ENCODE assay signal across 27 mouse cellular contexts in the genomic region with DNA sequence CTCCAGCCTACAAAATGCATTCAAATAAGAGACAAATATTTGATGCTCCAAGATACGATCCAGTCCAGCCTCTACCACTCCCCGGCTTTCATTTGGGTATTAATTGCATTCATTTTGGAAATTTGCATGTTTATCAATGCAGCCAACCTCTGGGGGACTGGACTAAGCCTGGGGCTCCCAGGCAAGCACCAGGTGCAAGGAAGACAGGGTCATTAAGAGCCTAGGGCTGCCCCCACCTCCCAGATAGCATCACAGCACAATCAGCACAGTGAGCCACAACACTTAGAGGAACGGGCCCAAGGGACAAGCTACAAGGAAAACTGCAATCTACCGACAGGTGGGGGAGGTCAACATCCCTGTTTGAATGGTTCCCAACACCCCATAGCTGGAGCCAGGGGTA. TPM values are rescaled to one million over a fixed set of nuclear protein-coding genes. Genes with fewer than 3 reads are reported as not detected.
DNase-seq lines count a peak whose midpoint lies in the region; ATAC-seq and TF ChIP-seq lines count a peak whose summit lies in the region.
"Had no signal": no experiment of that assay in that cellular context is flagged by ENCODE, and none has a peak within 500 bp of the region (broad histone marks: within the 10 kb centered on the region; RNA-seq: fewer than 3 reads in every experiment).

No protein-coding gene starts in this region.

- no peaks in the 10 kb centered on the region for H3K36me3 ChIP-seq in hindbrain, embryonic 13.5 days
- H3K36me3 ChIP-seq in hindbrain, embryonic 14.5 days (replicated peaks; ENCODE audit: control insufficient read depth, insufficient read depth), result no peaks in the 10 kb centered on the region
- no peaks in the 10 kb centered on the region for H3K36me3 ChIP-seq in midbrain, embryonic 14.5 days (ENCODE audit: control insufficient read depth, insufficient read depth, low read length)
- no peaks in the 10 kb centered on the region for H3K36me3 ChIP-seq in midbrain, embryonic 16.5 days (ENCODE audit: control insufficient read depth, insufficient read depth, low read length)
- H3K36me3 ChIP-seq: embryonic facial prominence, embryonic 13.5 days; embryonic facial prominence, embryonic 15.5 days; forebrain, embryonic 10.5 days; forebrain, embryonic 12.5 days; G1E had no signal

- peaks cover 23% of the 10 kb centered on the region for H3K27me3 ChIP-seq in hindbrain, embryonic 13.5 days
- peaks cover 4% of the 10 kb centered on the region; the same call in 1 of the 2 replicates for H3K27me3 ChIP-seq in hindbrain, embryonic 14.5 days (ENCODE audit: control insufficient read depth, insufficient read depth, low read length)
- no peaks in the 10 kb centered on the region for H3K27me3 ChIP-seq in midbrain, embryonic 14.5 days (ENCODE audit: control insufficient read depth, insufficient read depth, low read length)
- no peaks in the 10 kb centered on the region for H3K27me3 ChIP-seq in midbrain, embryonic 16.5 days (ENCODE audit: control insufficient read depth, insufficient read depth, low read depth, low read length)
- H3K27me3 ChIP-seq: Patski had no signal

- TF ChIP-seq CTCF in brain, embryonic 14.5 days (IDR thresholded peaks at IDR 0.05; ENCODE audit: borderline replicate concordance, extremely low read depth, insufficient read depth, insufficient read length), result no peak

- DNase-seq in hindbrain, embryonic 14.5 days (ENCODE audit: low spot score), result no peak
- DNase-seq in midbrain, embryonic 14.5 days, result peak; percentile 5
- DNase-seq in brain, embryonic 14.5 days (ENCODE audit: low read depth), result peak; percentile 4
- no peak for DNase-seq in thymus, postnatal 36 days
- DNase-seq: adrenal gland, adult 8-10 months; adrenal gland, postnatal 14 days; adrenal gland, postnatal 36 days; cerebellum, adult 11 months; cerebellum, adult 18-20 months; cerebellum, adult 8-10 months; cerebellum, adult 9-11 months; cerebellum, postnatal 14 days; cerebellum, postnatal 36 days; embryo, embryonic 11 days had no signal

- no peak for TF ChIP-seq POLR2A in brain, embryonic 14.5 days (IDR thresholded peaks at IDR 0.05; ENCODE audit: borderline replicate concordance, extremely low read depth, insufficient read depth, insufficient read length, poor library complexity, severe bottlenecking)

- H3K4me1 ChIP-seq in hindbrain, embryonic 13.5 days (replicated peaks), result peaks cover 8% of the 10 kb centered on the region
- H3K4me1 ChIP-seq in hindbrain, embryonic 14.5 days (replicated peaks; ENCODE audit: control insufficient read depth, insufficient read depth, low read length), result no peaks in the 10 kb centered on the region
- H3K4me1 ChIP-seq in midbrain, embryonic 14.5 days (ENCODE audit: control insufficient read depth, insufficient read depth, low read length), result 0 out of 2 replicates have a peak, but pooled peaks cover 5% of the 10 kb centered on the region
- no peaks in the 10 kb centered on the region for H3K4me1 ChIP-seq in midbrain, embryonic 16.5 days (ENCODE audit: control insufficient read depth, insufficient read depth, low read length)
- H3K4me1 ChIP-seq: embryonic facial prominence, embryonic 13.5 days; embryonic facial prominence, embryonic 15.5 days had no signal

- H3K4me3 ChIP-seq in hindbrain, embryonic 13.5 days, result no peak overlapping the region
- H3K4me3 ChIP-seq in hindbrain, embryonic 14.5 days (replicated peaks; ENCODE audit: low read length), result no peak overlapping the region
- H3K4me3 ChIP-seq in midbrain, embryonic 14.5 days (replicated peaks; ENCODE audit: low read depth, low read length), result no peak overlapping the region
- H3K4me3 ChIP-seq in midbrain, embryonic 16.5 days (ENCODE audit: low read depth, low read length), result no peak overlapping the region
- H3K4me3 ChIP-seq: embryonic facial prominence, embryonic 13.5 days; embryonic facial prominence, embryonic 15.5 days; erythroblast, embryonic 14.5 days; forebrain, embryonic 10.5 days; forebrain, embryonic 12.5 days had no signal

- H3K9me3 ChIP-seq in hindbrain, embryonic 13.5 days, result no peaks in the 10 kb centered on the region
- no peaks in the 10 kb centered on the region for H3K9me3 ChIP-seq in hindbrain, embryonic 14.5 days (ENCODE audit: control insufficient read depth, low read length)
- no peaks in the 10 kb centered on the region for H3K9me3 ChIP-seq in midbrain, embryonic 14.5 days (ENCODE audit: control insufficient read depth, low read length)
- H3K9me3 ChIP-seq in midbrain, embryonic 16.5 days (replicated peaks; ENCODE audit: control insufficient read depth, low read length, poor library complexity, severe bottlenecking), result no peaks in the 10 kb centered on the region
- H3K9me3 ChIP-seq: embryonic facial prominence, embryonic 13.5 days; embryonic facial prominence, embryonic 15.5 days; forebrain, embryonic 10.5 days; forebrain, embryonic 12.5 days; G1E had no signal

- H3K4me2 ChIP-seq in hindbrain, embryonic 13.5 days, result no peak overlapping the region
- H3K4me2 ChIP-seq in hindbrain, embryonic 14.5 days (replicated peaks), result no peak overlapping the region
- no peak overlapping the region for H3K4me2 ChIP-seq in midbrain, embryonic 14.5 days (ENCODE audit: low read length)
- no peak overlapping the region for H3K4me2 ChIP-seq in midbrain, embryonic 16.5 days (ENCODE audit: low read length)
- H3K4me2 ChIP-seq: embryonic facial prominence, embryonic 13.5 days; embryonic facial prominence, embryonic 15.5 days; forebrain, embryonic 12.5 days had no signal

- ATAC-seq in hindbrain, embryonic 13.5 days (ENCODE audit: low FRiP score), result peak; percentile 65; the same call in 1 of the 2 replicates
- ATAC-seq in hindbrain, embryonic 14.5 days (ENCODE audit: low FRiP score), result no peak
- no peak for ATAC-seq in midbrain, embryonic 14.5 days (ENCODE audit: low FRiP score, low TSS enrichment)
- no peak for ATAC-seq in midbrain, embryonic 16.5 days
- ATAC-seq: activated CD4-positive, CD25-positive, alpha-beta regulatory T cell, adult 4 months; forebrain, embryonic 14.5 days; forebrain, embryonic 16.5 days; Patski had no signal

- H3K9ac ChIP-seq in hindbrain, embryonic 13.5 days, result no peak overlapping the region
- no peak overlapping the region for H3K9ac ChIP-seq in hindbrain, embryonic 14.5 days
- no peak overlapping the region for H3K9ac ChIP-seq in midbrain, embryonic 14.5 days (replicated peaks; ENCODE audit: low read length)
- no peak overlapping the region for H3K9ac ChIP-seq in midbrain, embryonic 16.5 days (ENCODE audit: low read depth, low read length)
- H3K9ac ChIP-seq: embryonic facial prominence, embryonic 13.5 days; embryonic facial prominence, embryonic 15.5 days; forebrain, embryonic 12.5 days had no signal

- H3K27ac ChIP-seq in hindbrain, embryonic 13.5 days, result no peak overlapping the region
- H3K27ac ChIP-seq in hindbrain, embryonic 14.5 days, result no peak overlapping the region
- H3K27ac ChIP-seq in midbrain, embryonic 14.5 days (replicated peaks; ENCODE audit: low read depth, low read length), result no peak overlapping the region
- H3K27ac ChIP-seq in midbrain, embryonic 16.5 days (ENCODE audit: low read length), result no peak overlapping the region
- H3K27ac ChIP-seq: embryonic facial prominence, embryonic 13.5 days; embryonic facial prominence, embryonic 15.5 days; forebrain, embryonic 10.5 days; forebrain, embryonic 12.5 days had no signal

- WGBS in hindbrain, embryonic 13.5 days, result 52% methylated on average over 4 of the region's 4 CpGs
- 43% methylated on average over 4 of the region's 4 CpGs for WGBS in hindbrain, embryonic 14.5 days
- WGBS in midbrain, embryonic 14.5 days, result 52% methylated on average over 4 of the region's 4 CpGs
- 53% methylated on average over 4 of the region's 4 CpGs for WGBS in midbrain, embryonic 16.5 days

RNA-seq across cellular contexts. Expression of a gene that starts 9.3 kb away (rescaled TPM):
- 0.44 and 0.48 TPM in 2 replicates for polyA plus RNA-seq in hindbrain, embryonic 13.5 days (2015; fragmentation: Nextera tagmentation; extraction: Ambion mirVana)
- 0.39 and 0.51 TPM in 2 replicates for polyA plus RNA-seq in hindbrain, embryonic 14.5 days (2014; fragmentation: Nextera tagmentation; extraction: Ambion mirVana)
- 0.47 and 0.61 TPM in 2 replicates for polyA plus RNA-seq in midbrain, embryonic 14.5 days (2014; fragmentation: Nextera tagmentation; extraction: Ambion mirVana)
- 0.39 and 0.55 TPM in 2 replicates for polyA plus RNA-seq in midbrain, embryonic 16.5 days (2015; fragmentation: Nextera tagmentation; extraction: Ambion mirVana)
- polyA plus RNA-seq in brain, embryonic 14.5 days (2012; rRNA removed), result 0.72 and 0.98 TPM in 2 replicates
- polyA plus RNA-seq: G1E had no signal

RNA-seq across cellular contexts. Expression of a gene that starts 28.8 kb away (rescaled TPM):
- 17.6 and 17.8 TPM in 2 replicates for polyA plus RNA-seq in hindbrain, embryonic 13.5 days (2015; fragmentation: Nextera tagmentation; extraction: Ambion mirVana)
- 4.7 and 7.6 TPM in 2 replicates for polyA plus RNA-seq in hindbrain, embryonic 14.5 days (2014; fragmentation: Nextera tagmentation; extraction: Ambion mirVana)
- polyA plus RNA-seq in midbrain, embryonic 14.5 days (2014; fragmentation: Nextera tagmentation; extraction: Ambion mirVana), result 25.9 and 34.2 TPM in 2 replicates
- polyA plus RNA-seq in midbrain, embryonic 16.5 days (2015; fragmentation: Nextera tagmentation; extraction: Ambion mirVana), result 17.8 and 28.7 TPM in 2 replicates
- 14.8 and 17.9 TPM in 2 replicates for polyA plus RNA-seq in brain, embryonic 14.5 days (2012; rRNA removed)
- polyA plus RNA-seq: activated CD4-positive, CD25-positive, alpha-beta regulatory T cell, adult 4 months; C2C12; erythroblast, embryonic 14.5 days; G1E; Patski had no signal

RNA-seq across cellular contexts. Expression of a gene that starts 45.1 kb away (rescaled TPM):
- polyA plus RNA-seq in hindbrain, embryonic 13.5 days (2015; fragmentation: Nextera tagmentation; extraction: Ambion mirVana), result 0.65 and 1.2 TPM in 2 replicates
- 0.43 and 0.82 TPM in 2 replicates for polyA plus RNA-seq in hindbrain, embryonic 14.5 days (2014; fragmentation: Nextera tagmentation; extraction: Ambion mirVana)
- 0.27 and 0.57 TPM in 2 replicates for polyA plus RNA-seq in midbrain, embryonic 14.5 days (2014; fragmentation: Nextera tagmentation; extraction: Ambion mirVana)
- polyA plus RNA-seq in midbrain, embryonic 16.5 days (2015; fragmentation: Nextera tagmentation; extraction: Ambion mirVana), result 0.30 and 0.48 TPM in 2 replicates
- 0.16 and 0.42 TPM in 2 replicates for polyA plus RNA-seq in brain, embryonic 14.5 days (2012; rRNA removed)

Comparison
In these comparisons a context has a peak if more than half of its experiments do, and no peak if none do; other contexts are left out.
1. DNase-seq: peak in midbrain, embryonic 14.5 days (single experiment) and brain, embryonic 14.5 days (single experiment); none in hindbrain, embryonic 14.5 days (single experiment) and thymus, postnatal 36 days (0 of 2).